Mouse (Mus musculus) skeletal muscle tissue, postnatal 0 days (tissue): ENCODE results near the gene Zrsr2. TPM values are rescaled to one million over a fixed set of nuclear protein-coding genes. Genes with fewer than 3 reads are reported as not detected.

Source experiments
- polyA plus RNA-seq: library from polyadenylated mRNA; unstranded; fragments of >200 nt; fragmentation: Nextera tagmentation; extraction: Ambion mirVana; gene quantifications from 2 replicates; pipeline ENCODE4 v1.2.1, GENCODE M21; 2015

Gene Zrsr2
- 24.8 and 30.1 TPM in 2 replicates for polyA plus RNA-seq

GRCm38 (mm10) chrX:163958467-163958875, at the start of gene Zrsr2:
Zrsr2 (minus strand) TSS chrX:163958661.

GRCm38 (mm10) chrX:163908337-163909250, 49.9 kb downstream of the Zrsr2 start, which contains the start of gene Ap1s2:
Ap1s2 (plus strand) TSS chrX:163909017.

Other genes starting within 250 kb of the Zrsr2 start
- not detected in 2 replicates for gene Rnf138rt1, start 197.3 kb downstream of the Zrsr2 start, polyA plus RNA-seq
- gene Ap1s2, start 49.6 kb downstream of the Zrsr2 start, polyA plus RNA-seq = 23.7 and 25.2 TPM in 2 replicates
- 0.95 and 9.7 TPM in 2 replicates for gene Car5b, start 69.3 kb upstream of the Zrsr2 start, polyA plus RNA-seq
- 8.2 and 8.3 TPM in 2 replicates for gene Siah1b, start 117.8 kb upstream of the Zrsr2 start, polyA plus RNA-seq
- gene Cltrn, start 130.2 kb upstream of the Zrsr2 start, polyA plus RNA-seq = not detected in 2 replicates
- 0.15 and 0.63 TPM in 2 replicates for gene Ace2, start 180.7 kb upstream of the Zrsr2 start, polyA plus RNA-seq